ENCODE assay signal across 9 mouse cellular contexts in the genomic region with DNA sequence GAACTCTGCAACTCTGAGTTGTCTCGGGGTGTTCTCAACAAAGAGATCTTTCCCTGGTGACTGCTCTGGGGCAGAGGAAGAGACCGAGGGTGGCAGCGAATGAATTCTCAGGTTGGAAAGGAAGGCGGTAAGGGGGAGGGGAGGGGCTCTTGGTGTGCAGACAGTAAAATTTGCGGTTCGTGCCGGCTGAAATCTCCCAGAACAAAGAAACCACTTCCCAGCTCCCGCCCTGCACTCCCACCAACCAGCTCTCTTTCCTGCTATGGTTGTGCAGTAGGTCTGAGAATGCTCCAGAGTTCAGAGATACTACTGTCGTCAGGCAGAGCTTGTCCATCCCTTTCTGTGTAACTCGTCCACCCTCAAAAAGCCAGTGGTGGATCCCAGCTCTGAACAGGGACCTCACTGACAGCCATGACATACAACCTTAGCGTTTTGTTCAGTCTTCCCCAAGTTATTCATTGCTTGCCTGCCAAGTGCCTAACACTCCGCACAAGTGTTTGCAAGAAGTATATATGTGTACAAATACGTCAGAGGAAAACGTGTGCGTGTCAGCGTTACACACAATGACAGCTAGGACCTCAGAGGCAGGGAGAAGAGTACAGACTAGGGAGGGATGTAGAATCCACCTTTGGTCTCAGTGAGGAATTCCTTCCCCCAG.
DNase-seq lines count a peak whose midpoint lies in the region; ATAC-seq and TF ChIP-seq lines count a peak whose summit lies in the region.
"Had no signal": no experiment of that assay in that cellular context is flagged by ENCODE, and none has a peak within 500 bp of the region (broad histone marks: within the 10 kb centered on the region; RNA-seq: fewer than 3 reads in every experiment).

No protein-coding gene starts in this region.

- peak; percentile 30; the same call in 1 of the 2 replicates for ATAC-seq in heart, embryonic 12.5 days (ENCODE audit: insufficient number of reproducible peaks, low FRiP score)
- ATAC-seq in forebrain, embryonic 11.5 days (replicated peaks; ENCODE audit: low FRiP score), result peak; percentile 35
- ATAC-seq in stomach, embryonic 16.5 days (ENCODE audit: insufficient read depth, low FRiP score), result peak; percentile 21; the same call in 1 of the 2 replicates
- ATAC-seq in erythroid progenitor cell, adult 5-6 weeks (replicated peaks; ENCODE audit: low FRiP score, poor library complexity, severe bottlenecking), result no peak

- H3K4me3 ChIP-seq in heart, embryonic 12.5 days, result peak overlapping the region; percentile 56
- peak overlapping the region; percentile 70 for H3K4me3 ChIP-seq in E14TG2a.4 (replicated peaks; ENCODE audit: low read length)
- H3K4me3 ChIP-seq in forebrain, embryonic 11.5 days (ENCODE audit: low read depth, low read length), result peak overlapping the region; percentile 36
- H3K4me3 ChIP-seq in liver, adult 2 months (ENCODE audit: insufficient read depth, low read depth, low read length), result peak overlapping the region; percentile 25; the same call in 1 of the 2 replicates
- peak overlapping the region; percentile 51 for H3K4me3 ChIP-seq in stomach, embryonic 16.5 days (replicated peaks; ENCODE audit: low read length)

- H3K27me3 ChIP-seq in heart, embryonic 12.5 days (replicated peaks), result no peaks in the 10 kb centered on the region
- H3K27me3 ChIP-seq in E14TG2a.4 (ENCODE audit: insufficient read depth, low read length), result peaks cover 26% of the 10 kb centered on the region
- H3K27me3 ChIP-seq in forebrain, embryonic 11.5 days (ENCODE audit: control insufficient read depth, insufficient read depth, low read length), result no peaks in the 10 kb centered on the region
- no peaks in the 10 kb centered on the region; the same call in 1 of the 2 replicates for H3K27me3 ChIP-seq in liver, adult 2 months (ENCODE audit: control insufficient read depth, insufficient read depth, low read length)
- no peaks in the 10 kb centered on the region for H3K27me3 ChIP-seq in stomach, embryonic 16.5 days (ENCODE audit: control insufficient read depth, insufficient read depth, low read length)

- peak overlapping the region; percentile 93 for H3K27ac ChIP-seq in heart, embryonic 12.5 days (ENCODE audit: poor library complexity, severe bottlenecking)
- H3K27ac ChIP-seq in forebrain, embryonic 11.5 days (ENCODE audit: low read depth, low read length), result peak overlapping the region; percentile 92
- no peak overlapping the region for H3K27ac ChIP-seq in liver, adult 2 months (replicated peaks; ENCODE audit: insufficient read depth, low read depth, low read length)
- H3K27ac ChIP-seq in stomach, embryonic 16.5 days (ENCODE audit: low read length), result peak overlapping the region; percentile 98

- no peaks in the 10 kb centered on the region for H3K36me3 ChIP-seq in heart, embryonic 12.5 days
- no peaks in the 10 kb centered on the region for H3K36me3 ChIP-seq in E14TG2a.4 (ENCODE audit: insufficient read depth, low read length)
- H3K36me3 ChIP-seq in forebrain, embryonic 11.5 days (ENCODE audit: control insufficient read depth, insufficient read depth, low read length), result no peaks in the 10 kb centered on the region
- H3K36me3 ChIP-seq in liver, adult 2 months (ENCODE audit: control insufficient read depth, insufficient read depth, low read length), result no peaks in the 10 kb centered on the region
- no peaks in the 10 kb centered on the region for H3K36me3 ChIP-seq in stomach, embryonic 16.5 days (ENCODE audit: control insufficient read depth, insufficient read depth, low read length)
- H3K36me3 ChIP-seq: G1E had no signal

- TF ChIP-seq POLR2A in liver, adult 2 months (IDR thresholded peaks at IDR 0.05; ENCODE audit: extremely low read depth, insufficient read depth, low read length), result no peak

- no peak for TF ChIP-seq CTCF in E14TG2a.4 (conservative IDR thresholded peaks at IDR 0.05; ENCODE audit: low read length)
- TF ChIP-seq CTCF in liver, adult 2 months (IDR thresholded peaks at IDR 0.05; ENCODE audit: low read depth, low read length), result no peak

- 13% methylated on average over 16 of the region's 16 CpGs for WGBS in heart, embryonic 12.5 days
- WGBS in forebrain, embryonic 11.5 days, result 15% methylated on average over 16 of the region's 16 CpGs
- WGBS in liver, adult 2 months, result 20% methylated on average over 16 of the region's 16 CpGs
- WGBS in stomach, embryonic 16.5 days, result 7% methylated on average over 16 of the region's 16 CpGs

- H3K79me2 ChIP-seq in liver, adult 2 months (ENCODE audit: control insufficient read depth, insufficient read depth, low read length), result no peaks in the 10 kb centered on the region

- H3K9me3 ChIP-seq in heart, embryonic 12.5 days (replicated peaks), result no peaks in the 10 kb centered on the region
- H3K9me3 ChIP-seq in E14TG2a.4 (ENCODE audit: low read length), result no peaks in the 10 kb centered on the region
- no peaks in the 10 kb centered on the region for H3K9me3 ChIP-seq in forebrain, embryonic 11.5 days (ENCODE audit: control insufficient read depth, low read length)
- no peaks in the 10 kb centered on the region for H3K9me3 ChIP-seq in stomach, embryonic 16.5 days (replicated peaks; ENCODE audit: control insufficient read depth, low read length)

- H3K4me2 ChIP-seq in heart, embryonic 12.5 days, result peak overlapping the region; percentile 69
- H3K4me2 ChIP-seq in forebrain, embryonic 11.5 days (ENCODE audit: low read depth, low read length, severe bottlenecking), result peak overlapping the region; percentile 76
- peak overlapping the region; percentile 79 for H3K4me2 ChIP-seq in stomach, embryonic 16.5 days (ENCODE audit: low read depth, low read length)

- H3K4me1 ChIP-seq in heart, embryonic 12.5 days (replicated peaks), result peaks cover 28% of the 10 kb centered on the region
- peaks cover 32% of the 10 kb centered on the region for H3K4me1 ChIP-seq in E14TG2a.4 (replicated peaks; ENCODE audit: low read depth, low read length)
- H3K4me1 ChIP-seq in forebrain, embryonic 11.5 days (replicated peaks; ENCODE audit: control insufficient read depth, insufficient read depth, low read length), result peaks cover 23% of the 10 kb centered on the region
- no peaks in the 10 kb centered on the region for H3K4me1 ChIP-seq in liver, adult 2 months (ENCODE audit: control insufficient read depth, insufficient read depth, low read length)
- H3K4me1 ChIP-seq in stomach, embryonic 16.5 days (ENCODE audit: control insufficient read depth, insufficient read depth, low read length), result peaks cover 21% of the 10 kb centered on the region

- peak overlapping the region; percentile 75 for H3K9ac ChIP-seq in heart, embryonic 12.5 days
- peak overlapping the region; percentile 76 for H3K9ac ChIP-seq in forebrain, embryonic 11.5 days (ENCODE audit: low read length)
- H3K9ac ChIP-seq in liver, adult 2 months (ENCODE audit: low read depth, low read length), result no peak overlapping the region
- peak overlapping the region; percentile 77 for H3K9ac ChIP-seq in stomach, embryonic 16.5 days (ENCODE audit: low read length)

- DNase-seq in heart, adult 8-10 months (ENCODE audit: low spot score), result no peak
- DNase-seq in forebrain, embryonic 11.5 days (ENCODE audit: low spot score), result no peak
- DNase-seq in liver, adult 2 months (ENCODE audit: extremely low read depth, low read depth, low spot score), result no peak
- DNase-seq in layer of hippocampus, postnatal 14 days (ENCODE audit: low spot score in 2 of 2), result no peak
